Mouse (Mus musculus) neural tube, embryonic 13.5 days (tissue): ENCODE measurements around the gene Zfp788. TPM values are rescaled to one million over a fixed set of nuclear protein-coding genes. Genes with fewer than 3 reads are reported as not detected.
"Not testable (repeated sequence)": the region's sequence is repeated elsewhere in the genome, so short reads cannot be mapped to it uniquely, and the experiment has no call there.

Experiments
- ATAC-seq: fragments of 200-750 bp; cut with Nextera tagmentation; 2 replicates; pipeline ENCODE4 v1.8.0; 2017; ENCODE audit warnings: low read depth, mild to moderate bottlenecking, moderate TSS enrichment, moderate library complexity
- H3K27ac ChIP-seq: fragments of 300-500 bp; sonication (generic); replicated peaks from 2 replicates; pipeline ENCODE4 v1.5.1; 2015; ENCODE audit warnings: moderate library complexity, mild to moderate bottlenecking, inconsistent platforms
- H3K27me3 ChIP-seq: fragments of 300-500 bp; sonication (generic); 2 replicates; pipeline ENCODE4 v1.6.1; 2015; ENCODE audit warnings: mild to moderate bottlenecking, inconsistent platforms
- H3K36me3 ChIP-seq: fragments of 300-500 bp; sonication (generic); 2 replicates; pipeline ENCODE4 v1.6.1; 2015; ENCODE audit warnings: mild to moderate bottlenecking, inconsistent platforms
- H3K4me1 ChIP-seq: fragments of 300-500 bp; sonication (generic); replicated peaks from 2 replicates; pipeline ENCODE4 v1.6.1; 2015; ENCODE audit warnings: inconsistent platforms
- H3K4me2 ChIP-seq: fragments of 300-500 bp; sonication (generic); 2 replicates; pipeline ENCODE4 v1.6.1; 2015; ENCODE audit warnings: inconsistent platforms, mild to moderate bottlenecking, moderate library complexity
- H3K4me3 ChIP-seq: fragments of 300-500 bp; sonication (generic); 2 replicates; pipeline ENCODE4 v1.5.1; 2015; ENCODE audit warnings: mild to moderate bottlenecking, inconsistent platforms
- H3K9ac ChIP-seq: fragments of 300-500 bp; sonication (generic); 2 replicates; pipeline ENCODE4 v1.6.1; 2015; ENCODE audit warnings: moderate library complexity, mild to moderate bottlenecking, inconsistent platforms
- H3K9me3 ChIP-seq: fragments of 300-500 bp; sonication (generic); 2 replicates; pipeline ENCODE4 v1.6.1; 2016; ENCODE audit warnings: inconsistent platforms
- WGBS: fragments of 180-500 bp; shearing (Covaris S2); methylation state at CpG from one replicate; pipeline ENCODE4 v1.1.7; 2015; 5-methylcytosine and 5-hydroxymethylcytosine counted together
- polyA plus RNA-seq: library from polyadenylated mRNA; unstranded; fragments of >200 nt; fragmentation: Nextera tagmentation; extraction: Ambion mirVana; gene quantifications from 2 replicates; pipeline ENCODE4 v1.2.1, GENCODE M21; 2015

Zfp788 gene
- 24.8 and 31.2 TPM in 2 replicates for polyA plus RNA-seq

DNA sequence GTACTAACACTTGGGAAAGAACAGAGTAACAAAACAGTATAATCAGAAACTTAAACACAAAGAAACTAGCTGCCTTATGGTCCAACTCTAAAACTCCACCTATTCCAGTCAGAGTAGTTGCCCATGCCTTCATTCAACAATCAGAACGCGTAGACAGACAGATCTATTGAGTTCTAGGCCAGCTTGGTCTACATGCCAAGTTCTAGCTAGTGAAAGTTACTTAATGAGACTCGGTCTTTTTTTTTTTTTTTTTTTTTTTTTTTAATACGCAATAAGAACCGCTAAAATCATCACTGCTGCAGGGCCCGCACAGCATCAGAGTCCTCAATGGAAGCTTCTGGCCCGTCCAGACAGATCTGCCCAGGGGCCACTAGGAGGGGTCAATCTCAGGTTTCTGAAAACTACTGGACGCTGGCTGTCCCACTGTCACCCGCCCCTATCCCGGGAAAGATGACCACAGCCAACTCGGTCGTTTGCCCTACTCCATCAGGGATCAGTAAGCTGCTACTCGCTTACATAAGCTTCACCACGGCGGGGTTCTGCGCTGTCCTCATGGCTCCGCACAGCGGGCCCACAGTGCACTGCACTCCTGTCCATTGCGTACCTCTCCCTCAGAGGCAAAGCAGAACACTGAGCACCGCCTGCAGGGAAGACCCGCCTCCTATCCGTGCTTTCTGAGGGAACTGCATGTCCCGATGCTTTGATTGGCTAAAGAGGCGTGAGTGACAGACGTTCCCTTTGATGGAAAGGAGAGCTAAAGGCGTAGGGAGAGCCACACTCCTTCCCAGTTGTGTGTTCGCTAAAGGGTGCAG, at the start of gene Zfp788:
Zfp788 (plus strand) TSS at position 795 of the 812 bp plus-strand sequence.
- H3K9me3 ChIP-seq, result peaks cover 20% of the 10 kb centered on the region
- H3K4me2 ChIP-seq, result peak within 1 kb of the TSS; percentile 74
- peak within 1 kb of the TSS; percentile 69 for H3K4me3 ChIP-seq
- H3K4me1 ChIP-seq, result peaks cover 8% of the 10 kb centered on the region
- peak; percentile 97 for ATAC-seq
- H3K27ac ChIP-seq, result peak within 1 kb of the TSS; percentile 97
- H3K27me3 ChIP-seq, result no peaks in the 10 kb centered on the region
- peak within 1 kb of the TSS; percentile 86 for H3K9ac ChIP-seq
- WGBS, result 3% methylated on average over 27 of the region's 27 CpGs
- peaks cover 39% of the 10 kb centered on the region for H3K36me3 ChIP-seq

DNA sequence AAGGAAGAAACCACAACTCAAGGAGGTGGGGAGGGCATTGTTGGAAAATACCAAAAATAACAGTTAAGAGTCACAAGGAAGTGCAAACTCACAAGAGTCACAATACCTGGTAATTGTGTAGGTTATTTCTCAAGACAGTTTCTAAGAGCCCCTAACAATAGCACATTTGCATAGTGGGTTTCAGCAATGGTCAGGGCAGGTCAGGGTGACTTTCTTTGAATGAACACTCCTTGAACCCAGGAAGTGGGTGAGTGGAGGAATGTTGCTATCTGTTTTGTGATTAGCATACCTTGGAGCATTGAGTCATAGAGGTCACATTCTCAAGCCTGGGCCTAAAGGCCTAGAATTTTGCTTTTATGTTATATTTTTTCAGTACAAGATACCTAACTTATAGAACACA, 45.2 kb upstream of the Zfp788 start:
- ATAC-seq, result not testable (repeated sequence)

DNA sequence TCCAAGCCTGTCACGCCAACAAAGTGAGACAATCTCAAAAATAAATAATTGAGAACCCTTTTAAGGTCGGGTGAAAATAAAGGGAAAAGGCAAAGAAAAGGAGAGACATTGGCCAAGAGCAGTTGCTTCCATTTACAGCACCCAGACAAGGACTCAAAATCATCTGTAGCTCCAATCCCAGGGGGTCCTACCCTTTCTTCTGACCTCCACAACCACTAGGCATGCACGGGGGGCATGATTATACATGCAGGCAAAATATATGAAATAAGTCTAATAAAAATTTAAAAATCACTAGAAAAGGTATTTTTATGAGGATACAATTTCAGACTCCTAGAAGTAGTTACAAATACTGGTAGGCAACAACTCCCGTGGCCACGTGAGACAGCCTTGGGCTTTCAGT, 34.4 kb upstream of the Zfp788 start:
- H3K9me3 ChIP-seq, result no peaks in the 10 kb centered on the region
- H3K4me2 ChIP-seq, result peak overlapping the region; percentile 79
- peaks cover 26% of the 10 kb centered on the region for H3K4me1 ChIP-seq
- ATAC-seq, result peak; percentile 69
- peak overlapping the region; percentile 64 for H3K9ac ChIP-seq
- H3K4me3 ChIP-seq, result peak overlapping the region; percentile 65
- no peaks in the 10 kb centered on the region for H3K27me3 ChIP-seq
- H3K36me3 ChIP-seq, result no peaks in the 10 kb centered on the region; the same call in 1 of the 2 replicates
- WGBS, result 45% methylated on average over 5 of the region's 5 CpGs
- H3K27ac ChIP-seq, result no peak overlapping the region

More for the DNA sequence above, 45.2 kb upstream of the Zfp788 start:
- not testable (repeated sequence) for H3K9me3 ChIP-seq, H3K9ac ChIP-seq, H3K27ac ChIP-seq, H3K27me3 ChIP-seq, H3K36me3 ChIP-seq, H3K4me1 ChIP-seq, H3K4me2 ChIP-seq, H3K4me3 ChIP-seq

DNA sequence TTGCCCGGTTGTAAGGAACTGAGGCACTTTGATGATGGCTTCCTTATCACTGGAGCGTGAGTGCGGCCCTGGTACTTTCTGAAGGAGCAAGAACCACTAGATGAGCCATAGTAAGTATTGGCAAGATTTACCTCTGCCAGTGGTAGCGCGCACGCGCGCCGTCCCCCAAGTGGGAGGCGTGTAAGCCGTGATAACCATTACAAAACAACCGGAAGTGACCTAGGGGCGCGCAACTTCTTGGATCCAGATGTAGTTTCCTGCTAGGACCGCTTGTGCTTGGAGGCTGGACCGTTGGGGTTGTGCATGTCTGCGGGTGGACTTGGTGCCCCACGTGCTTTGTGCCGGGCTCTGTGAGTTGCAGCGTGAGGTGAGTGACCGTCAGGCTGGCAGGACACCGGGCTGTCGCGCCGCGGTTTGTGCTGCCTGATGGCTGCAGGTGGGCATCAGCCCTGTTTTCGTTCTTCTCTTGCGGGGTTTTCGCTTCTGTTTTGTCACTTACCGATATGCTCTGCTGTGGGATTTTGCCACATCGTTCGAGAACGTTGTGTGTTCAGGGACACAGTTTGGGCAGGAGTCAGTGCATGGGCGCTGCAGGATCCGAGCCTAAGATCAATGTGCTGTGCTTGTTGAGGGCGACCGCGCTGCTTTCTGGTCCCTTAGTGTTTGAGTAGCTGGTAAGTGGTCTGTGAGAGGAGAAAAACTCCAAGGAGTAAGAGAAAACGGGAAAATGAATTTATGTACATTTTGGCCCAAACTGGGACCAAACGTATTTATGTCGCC, 33.8 kb upstream of the Zfp788 start, which contains the start of gene 2610021A01Rik:
2610021A01Rik (plus strand) TSS at position 197 of the 780 bp plus-strand sequence.
- WGBS, result under 1% methylated on average over 41 of the region's 41 CpGs
- H3K27ac ChIP-seq, result peak within 1 kb of the TSS; percentile 61

DNA sequence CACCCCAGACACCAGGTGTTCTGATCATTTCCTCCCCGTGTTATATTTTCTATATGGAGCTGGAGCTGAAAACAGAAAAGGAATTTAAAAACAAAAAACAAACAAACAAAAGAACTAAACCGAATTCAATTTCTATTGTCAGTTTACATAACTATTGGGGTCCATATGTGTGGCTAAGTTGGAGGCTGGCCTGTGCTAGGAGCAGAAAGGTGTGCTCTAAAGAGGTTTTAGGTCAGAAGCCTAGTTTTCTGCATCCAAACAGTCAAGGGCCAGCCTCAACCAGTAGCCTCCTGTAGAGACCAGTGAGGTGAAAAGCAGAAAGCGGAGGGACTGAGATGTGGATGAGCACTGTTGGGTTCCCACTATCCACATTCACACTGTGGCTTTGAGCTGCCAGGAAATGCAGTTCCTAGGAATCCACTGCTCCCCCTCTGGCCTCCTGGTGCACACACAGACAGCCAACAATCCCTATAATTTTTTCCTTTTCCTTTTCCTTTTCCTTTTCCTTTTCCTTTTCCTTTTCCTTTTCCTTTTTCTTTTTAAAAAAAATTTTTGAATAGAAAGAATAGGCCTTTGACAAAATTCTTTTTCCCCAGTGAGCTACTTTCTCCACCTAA, 33.0 kb upstream of the Zfp788 start:
- no peaks in the 10 kb centered on the region for H3K9me3 ChIP-seq
- no peak for ATAC-seq
- no peaks in the 10 kb centered on the region for H3K27me3 ChIP-seq
- H3K4me2 ChIP-seq, result peak overlapping the region; percentile 79
- peaks cover 8% of the 10 kb centered on the region for H3K36me3 ChIP-seq
- peak overlapping the region; percentile 78 for H3K9ac ChIP-seq
- H3K27ac ChIP-seq, result no peak overlapping the region
- H3K4me3 ChIP-seq, result peak overlapping the region; percentile 65
- peaks cover 26% of the 10 kb centered on the region for H3K4me1 ChIP-seq
- 20% methylated on average over 3 of the region's 3 CpGs for whole genome bisulfite sequencing

More for the DNA sequence above, 33.8 kb upstream of the Zfp788 start, which contains the start of gene 2610021A01Rik:
- Histone ChIP-seq H3K4me1 (peaks cover 26% of the 10 kb centered on the region), H3K4me3 (peak within 1 kb of the TSS; percentile 65), H3K27me3 (no peaks in the 10 kb centered on the region), H3K4me2 (peak within 1 kb of the TSS; percentile 79), H3K36me3 (no peaks in the 10 kb centered on the region; the same call in 1 of the 2 replicates), H3K9ac (peak within 1 kb of the TSS; percentile 78), H3K9me3 (no peaks in the 10 kb centered on the region)
- peak; percentile 98 for ATAC-seq

DNA sequence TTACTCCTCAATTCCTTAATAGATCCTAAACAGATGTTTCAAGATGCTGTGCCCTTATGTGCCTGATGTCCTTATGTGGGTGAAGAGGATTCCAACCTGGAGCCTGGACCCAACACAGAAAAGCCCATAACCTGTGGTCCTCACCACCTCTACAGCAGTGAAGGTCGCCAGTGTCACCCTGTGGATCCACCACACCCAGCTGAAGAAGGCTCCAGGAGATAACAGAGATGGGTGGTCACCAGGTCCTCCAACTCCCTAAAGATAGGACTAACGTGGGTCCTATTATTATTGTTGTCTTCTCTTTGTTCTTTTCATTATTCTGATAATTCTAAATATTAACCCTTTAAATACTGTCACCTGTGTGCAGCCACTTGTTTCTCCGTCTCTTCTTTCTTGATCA, 21.3 kb upstream of the Zfp788 start:
- no peaks in the 10 kb centered on the region for H3K27me3 ChIP-seq
- H3K4me1 ChIP-seq, result no peaks in the 10 kb centered on the region
- H3K4me3 ChIP-seq, result no peak overlapping the region
- no peaks in the 10 kb centered on the region for H3K9me3 ChIP-seq
- peaks cover 49% of the 10 kb centered on the region for H3K36me3 ChIP-seq
- H3K4me2 ChIP-seq, result no peak overlapping the region
- no peak overlapping the region for H3K9ac ChIP-seq
- 87% methylated on average over 3 of the region's 3 CpGs for WGBS
- ATAC-seq, result no peak
- H3K27ac ChIP-seq, result no peak overlapping the region

DNA sequence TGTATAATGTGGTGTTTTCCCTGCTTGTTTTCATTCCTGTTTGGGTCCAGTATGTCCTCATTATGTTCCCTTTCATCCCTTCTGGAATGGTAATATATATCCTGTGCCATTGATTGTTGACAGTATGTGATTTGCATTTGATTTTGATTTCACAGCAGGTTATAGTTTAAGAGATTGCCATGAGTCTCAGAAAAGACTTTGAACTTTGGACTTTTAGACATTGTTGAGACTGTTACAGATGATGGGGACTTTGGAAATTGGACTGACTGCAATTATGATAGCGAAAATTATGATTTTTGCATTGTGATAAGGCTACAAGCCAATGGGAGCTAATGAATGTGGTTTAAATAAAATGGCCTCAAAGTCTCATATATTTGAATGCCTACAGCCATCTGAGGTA, 16.8 kb upstream of the Zfp788 start:
- WGBS, result 98% methylated on average over 1 of the region's 1 CpGs
- not testable (repeated sequence) for H3K9ac ChIP-seq, H3K27ac ChIP-seq, H3K27me3 ChIP-seq, H3K4me3 ChIP-seq, ATAC-seq, H3K4me1 ChIP-seq, H3K4me2 ChIP-seq, H3K9me3 ChIP-seq
- H3K36me3 ChIP-seq, result peaks cover 54% of the 10 kb centered on the region

DNA sequence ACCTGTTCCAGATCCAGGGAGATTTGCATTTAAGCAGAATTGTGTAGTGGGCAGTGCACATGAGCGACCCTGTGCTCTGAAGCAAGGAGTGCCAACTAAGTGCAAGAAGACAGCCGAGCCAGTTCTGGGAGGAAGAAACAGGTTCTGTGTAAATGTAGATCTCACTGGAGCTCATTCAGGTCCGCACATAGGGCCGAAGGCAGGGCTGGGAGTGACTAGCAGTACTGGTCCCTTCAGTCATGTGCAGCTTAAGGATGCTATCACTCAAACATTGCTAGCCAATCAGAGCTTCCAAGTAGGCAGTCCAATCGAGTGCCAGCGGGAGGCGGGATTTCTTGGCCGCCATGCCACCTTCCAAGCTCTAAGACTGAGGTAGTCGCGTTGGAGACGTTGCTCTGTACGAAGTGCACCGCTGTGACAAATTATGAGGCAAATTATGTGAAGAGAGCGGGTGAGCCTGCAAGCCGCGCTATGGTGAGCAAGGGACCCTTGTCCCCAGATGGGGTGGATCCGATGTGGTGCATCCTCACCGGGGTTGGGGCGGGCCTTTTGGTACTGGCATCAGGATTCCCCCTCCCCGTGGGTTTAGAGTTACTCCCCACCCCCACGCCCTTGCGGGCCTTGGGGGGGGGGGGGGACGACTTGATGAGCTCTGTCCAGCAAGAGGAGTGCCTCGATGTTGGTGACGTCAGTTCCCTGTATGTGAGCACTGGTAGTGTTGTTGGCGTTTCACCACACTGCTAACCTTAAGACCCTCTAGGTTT, 400 bp downstream of the Zfp788 start:
- Histone ChIP-seq H3K4me1 (peaks cover 8% of the 10 kb centered on the region), H3K27ac (peak overlapping the region; percentile 97), H3K4me3 (peak overlapping the region; percentile 69), H3K36me3 (peaks cover 40% of the 10 kb centered on the region), H3K9ac (peak overlapping the region; percentile 86), H3K9me3 (peaks cover 25% of the 10 kb centered on the region), H3K4me2 (peak overlapping the region; percentile 74), H3K27me3 (no peaks in the 10 kb centered on the region)
- peak; percentile 98 for ATAC-seq
- WGBS, result 1% methylated on average over 26 of the region's 26 CpGs

DNA sequence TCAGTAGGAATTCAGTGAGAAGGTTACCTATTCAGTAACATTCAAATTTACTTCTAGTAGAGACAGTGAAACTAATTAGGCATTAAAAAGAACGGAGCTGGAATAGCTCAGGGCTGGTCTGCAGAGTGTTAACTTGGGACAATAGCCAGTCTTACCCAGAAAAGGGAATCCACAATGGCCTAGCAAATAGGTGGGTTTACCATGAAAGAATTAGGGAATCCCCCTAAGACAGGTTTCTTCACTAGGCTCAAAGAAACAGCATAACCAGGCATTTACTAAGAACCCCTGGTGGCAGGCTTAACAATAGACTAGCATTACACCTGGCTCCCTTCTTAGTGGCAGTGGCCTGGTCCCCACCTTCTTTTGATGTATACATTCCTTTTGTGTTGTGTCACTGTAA, 41.3 kb downstream of the Zfp788 start:
- ATAC-seq, H3K36me3 ChIP-seq, H3K4me2 ChIP-seq, H3K27ac ChIP-seq, H3K4me3 ChIP-seq, H3K27me3 ChIP-seq, H3K4me1 ChIP-seq, H3K9ac ChIP-seq: not testable (repeated sequence)
- 57% methylated on average over 1 of the region's 1 CpGs for WGBS
- H3K9me3 ChIP-seq, result peaks cover 24% of the 10 kb centered on the region
